Mouse (Mus musculus) adrenal gland, postnatal 14 days (tissue): ENCODE measurements around the gene Slc25a34. TPM values are rescaled to one million over a fixed set of nuclear protein-coding genes. Genes with fewer than 3 reads are reported as not detected.

Experiments
- DNase-seq: peaks from one replicate; pipeline ENCODE4 v3.0.0; 2021; ENCODE audit warnings: mixed read lengths
- total RNA-seq: library from RNA; stranded (reverse); gene quantifications from 2 replicates; pipeline ENCODE4 v1.2.3, GENCODE M21; 2021

The Slc25a34 gene
- total RNA-seq, 1 experiment from 2014 or later: 31.9 TPM

- no peak for DNase-seq
These were observed 44.8 kb downstream of the Slc25a34 start for GRCm38 (mm10) chr4:141578833-141579232.

- no peak for DNase-seq
These were observed 46.7 kb downstream of the Slc25a34 start for GRCm38 (mm10) chr4:141576877-141577276.

GRCm38 (mm10) chr4:141576404-141576803 lies 47.2 kb downstream of the Slc25a34 start:
- no peak for DNase-seq

- peak; percentile 93 for DNase-seq
These were observed 48.6 kb downstream of the Slc25a34 start for GRCm38 (mm10) chr4:141574789-141575702.

- DNase-seq: peak; percentile 86
These were observed 50.2 kb downstream of the Slc25a34 start for GRCm38 (mm10) chr4:141573359-141573966.

GRCm38 (mm10) chr4:141572668-141573358 lies 50.8 kb downstream of the Slc25a34 start:
- no peak for DNase-seq

GRCm38 (mm10) chr4:141571934-141572333 lies 51.7 kb downstream of the Slc25a34 start:
- no peak for DNase-seq

GRCm38 (mm10) chr4:141571337-141571739 lies 52.3 kb downstream of the Slc25a34 start:
- DNase-seq: peak; percentile 66

- no peak for DNase-seq
These were observed 52.8 kb downstream of the Slc25a34 start for GRCm38 (mm10) chr4:141570821-141571220.

GRCm38 (mm10) chr4:141570004-141570403 lies 53.6 kb downstream of the Slc25a34 start:
- DNase-seq: peak; percentile 52

- DNase-seq: peak; percentile 38
These were observed 54.7 kb downstream of the Slc25a34 start for GRCm38 (mm10) chr4:141568966-141569365.

Other genes with a start within 250 kb of the Slc25a34 start
- not detected in 2 replicates for gene Clcnka, start 225.1 kb downstream of the Slc25a34 start, total RNA-seq
- not detected in 2 replicates for gene Clcnkb, start 207.8 kb downstream of the Slc25a34 start, total RNA-seq
- 0.19 and 1.5 TPM in 2 replicates for gene Hspb7, start 203.0 kb downstream of the Slc25a34 start, total RNA-seq
- not detected in 2 replicates for gene Srarp, start 187.7 kb downstream of the Slc25a34 start, total RNA-seq
- 17.0 and 19.4 TPM in 2 replicates for gene Zbtb17, start 179.2 kb downstream of the Slc25a34 start, total RNA-seq
- 50.2 and 60.0 TPM in 2 replicates for gene Spen, start 85.2 kb downstream of the Slc25a34 start, total RNA-seq
- gene Fblim1, start 17.7 kb downstream of the Slc25a34 start, total RNA-seq: 11.0 and 13.2 TPM in 2 replicates
- gene Tmem82, start 5.2 kb downstream of the Slc25a34 start, total RNA-seq: 9.7 and 9.9 TPM in 2 replicates
- gene Plekhm2, start 41.1 kb upstream of the Slc25a34 start, total RNA-seq: 37.3 and 48.5 TPM in 2 replicates
- 1.5 and 3.3 TPM in 2 replicates for gene Rsc1a1, start 61.8 kb upstream of the Slc25a34 start, total RNA-seq
- gene Ddi2, start 99.6 kb upstream of the Slc25a34 start, total RNA-seq: 56.0 and 65.2 TPM in 2 replicates
- gene Agmat, start 122.9 kb upstream of the Slc25a34 start, total RNA-seq: 13.4 and 32.2 TPM in 2 replicates
- gene Dnajc16, start 167.1 kb upstream of the Slc25a34 start, total RNA-seq: 16.6 and 20.7 TPM in 2 replicates
- 15.3 and 17.1 TPM in 2 replicates for gene Casp9, start 169.8 kb upstream of the Slc25a34 start, total RNA-seq
- gene Cela2a, start 202.3 kb upstream of the Slc25a34 start, total RNA-seq: 0.56 TPM in 1 of 2 replicates, not detected in the other
- gene Ctrc, start 222.5 kb upstream of the Slc25a34 start, total RNA-seq: not detected in 2 replicates